Mouse (Mus musculus): Measurements from ENCODE around the gene Ucn3. TPM values are rescaled to one million over a fixed set of nuclear protein-coding genes. Genes with fewer than 3 reads are reported as not detected.
A peak's percentile ranks its signal among the peaks of the same experiment; 100 is the strongest.

Ucn3 gene
- polyA plus RNA-seq, 1 experiment = not detected

DNA sequence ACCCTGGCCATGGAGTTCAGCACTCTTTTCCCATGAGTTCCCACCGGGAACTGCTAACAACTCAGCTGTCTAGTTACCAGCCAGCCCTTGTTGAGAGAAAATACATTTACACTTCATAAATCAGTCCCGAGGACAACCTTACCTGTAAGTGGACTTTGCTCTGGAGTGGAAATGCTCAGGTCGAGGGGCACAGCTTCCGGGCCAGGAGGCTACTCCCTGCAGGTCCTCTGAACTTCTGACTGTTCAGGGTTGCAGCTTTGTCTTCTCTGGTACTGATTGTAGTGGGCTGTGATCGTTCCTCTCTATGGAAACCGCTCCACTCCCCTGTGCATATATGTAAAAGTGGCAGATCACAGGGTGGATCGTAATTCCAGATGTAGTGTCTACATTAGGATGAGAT, 450 bp downstream of the Ucn3 start:
- Histone ChIP-seq H3K9me3 (replicated peaks; ENCODE audit: control insufficient read depth, insufficient read depth, low read length, poor library complexity, severe bottlenecking) (no peaks in the 10 kb centered on the region), H3K4me1 (ENCODE audit: control insufficient read depth, insufficient read depth, low read length) (no peaks in the 10 kb centered on the region), H3K9ac (ENCODE audit: low read depth, poor library complexity, severe bottlenecking) (no peak overlapping the region), H3K27ac (ENCODE audit: insufficient read depth, low read length) (no peak overlapping the region), H3K27me3 (ENCODE audit: control insufficient read depth, insufficient read depth, low read length, poor library complexity, severe bottlenecking) (no peaks in the 10 kb centered on the region; the same call in 1 of the 2 replicates), H3K4me3 (ENCODE audit: low read depth, low read length) (no peak overlapping the region), H3K36me3 (ENCODE audit: control insufficient read depth, insufficient read depth, low read length, poor library complexity, severe bottlenecking) (no peaks in the 10 kb centered on the region)
- TF ChIP-seq POLR2A (IDR thresholded peaks at IDR 0.05; ENCODE audit: insufficient read depth, low read length) (no peak), EP300 (IDR thresholded peaks at IDR 0.05; ENCODE audit: insufficient read depth, low read depth, low read length) (no peak), CTCF (IDR thresholded peaks at IDR 0.05; ENCODE audit: low read depth, low read length) (no peak)

DNA sequence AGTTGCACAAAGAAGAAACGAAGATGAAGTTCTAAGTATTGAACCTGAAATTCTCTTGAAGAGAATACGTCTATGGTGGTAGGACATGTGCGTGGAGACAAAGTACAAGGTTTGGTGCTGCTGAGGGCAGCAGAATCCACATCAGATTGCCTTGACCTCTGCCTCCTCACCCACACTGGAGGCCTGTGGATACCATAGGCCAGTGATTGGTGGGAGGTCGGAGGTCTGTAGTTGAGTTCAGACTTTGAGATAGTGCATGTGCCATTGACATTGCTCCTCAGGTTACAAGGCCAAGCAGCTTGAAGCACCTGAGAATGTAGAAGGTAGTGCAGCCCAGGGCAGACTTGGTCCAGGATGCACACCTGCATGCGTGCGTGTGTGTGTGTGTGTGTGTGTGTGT, 19.1 kb downstream of the Ucn3 start:
- no peak overlapping the region for H3K27ac ChIP-seq (ENCODE audit: insufficient read depth, low read length)
- H3K27me3 ChIP-seq (ENCODE audit: control insufficient read depth, insufficient read depth, low read length, poor library complexity, severe bottlenecking) = no peaks in the 10 kb centered on the region; the same call in 1 of the 2 replicates
- H3K9me3 ChIP-seq (replicated peaks; ENCODE audit: control insufficient read depth, insufficient read depth, low read length, poor library complexity, severe bottlenecking) = no peaks in the 10 kb centered on the region
- no peaks in the 10 kb centered on the region for H3K4me1 ChIP-seq (ENCODE audit: control insufficient read depth, insufficient read depth, low read length)
- no peaks in the 10 kb centered on the region for H3K36me3 ChIP-seq (ENCODE audit: control insufficient read depth, insufficient read depth, low read length, poor library complexity, severe bottlenecking)
- TF ChIP-seq CTCF (IDR thresholded peaks at IDR 0.05; ENCODE audit: low read depth, low read length) (no peak), POLR2A (IDR thresholded peaks at IDR 0.05; ENCODE audit: insufficient read depth, low read length) (no peak)
- H3K9ac ChIP-seq (ENCODE audit: low read depth, poor library complexity, severe bottlenecking) = no peak overlapping the region
- H3K4me3 ChIP-seq (ENCODE audit: low read depth, low read length) = no peak overlapping the region

GRCm38 (mm10) chr13:3925632-3926031, 19.5 kb downstream of the Ucn3 start:
- Histone ChIP-seq H3K9ac (ENCODE audit: low read depth, poor library complexity, severe bottlenecking) (no peak overlapping the region), H3K4me1 (ENCODE audit: control insufficient read depth, insufficient read depth, low read length) (no peaks in the 10 kb centered on the region), H3K27ac (ENCODE audit: insufficient read depth, low read length) (no peak overlapping the region), H3K27me3 (ENCODE audit: control insufficient read depth, insufficient read depth, low read length, poor library complexity, severe bottlenecking) (no peaks in the 10 kb centered on the region; the same call in 1 of the 2 replicates), H3K4me3 (ENCODE audit: low read depth, low read length) (no peak overlapping the region), H3K36me3 (ENCODE audit: control insufficient read depth, insufficient read depth, low read length, poor library complexity, severe bottlenecking) (no peaks in the 10 kb centered on the region), H3K9me3 (replicated peaks; ENCODE audit: control insufficient read depth, insufficient read depth, low read length, poor library complexity, severe bottlenecking) (no peaks in the 10 kb centered on the region)
- TF ChIP-seq CTCF (IDR thresholded peaks at IDR 0.05; ENCODE audit: low read depth, low read length) (no peak), POLR2A (IDR thresholded peaks at IDR 0.05; ENCODE audit: insufficient read depth, low read length) (no peak), EP300 (IDR thresholded peaks at IDR 0.05; ENCODE audit: insufficient read depth, low read depth, low read length) (no peak)

DNA sequence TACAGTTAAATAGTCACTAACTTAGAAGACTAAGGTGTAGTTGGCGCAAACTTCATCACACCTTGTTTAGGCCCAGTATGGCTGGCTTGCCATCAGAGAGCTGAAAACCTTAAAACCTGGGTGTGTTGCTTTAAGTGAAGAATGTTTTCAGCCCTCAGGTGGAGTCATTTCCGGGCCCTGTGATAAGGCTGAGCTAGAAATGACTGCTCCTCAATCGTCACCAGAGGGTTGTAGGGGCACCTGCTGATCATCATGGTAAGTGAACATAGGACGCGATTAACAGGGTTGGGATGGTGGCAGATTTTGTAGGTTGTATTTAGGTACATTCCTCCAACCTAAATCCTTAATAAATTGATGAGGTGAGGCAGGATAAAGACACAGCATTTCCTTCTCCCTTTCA, 20.7 kb downstream of the Ucn3 start:
- Histone ChIP-seq H3K27me3 (ENCODE audit: control insufficient read depth, insufficient read depth, low read length, poor library complexity, severe bottlenecking) (no peaks in the 10 kb centered on the region; the same call in 1 of the 2 replicates), H3K9ac (ENCODE audit: low read depth, poor library complexity, severe bottlenecking) (no peak overlapping the region), H3K4me3 (ENCODE audit: low read depth, low read length) (no peak overlapping the region), H3K9me3 (replicated peaks; ENCODE audit: control insufficient read depth, insufficient read depth, low read length, poor library complexity, severe bottlenecking) (no peaks in the 10 kb centered on the region), H3K4me1 (ENCODE audit: control insufficient read depth, insufficient read depth, low read length) (no peaks in the 10 kb centered on the region), H3K27ac (ENCODE audit: insufficient read depth, low read length) (no peak overlapping the region), H3K36me3 (ENCODE audit: control insufficient read depth, insufficient read depth, low read length, poor library complexity, severe bottlenecking) (no peaks in the 10 kb centered on the region)
- TF ChIP-seq POLR2A (IDR thresholded peaks at IDR 0.05; ENCODE audit: insufficient read depth, low read length) (no peak), CTCF (IDR thresholded peaks at IDR 0.05; ENCODE audit: low read depth, low read length) (no peak), EP300 (IDR thresholded peaks at IDR 0.05; ENCODE audit: insufficient read depth, low read depth, low read length) (no peak)

DNA sequence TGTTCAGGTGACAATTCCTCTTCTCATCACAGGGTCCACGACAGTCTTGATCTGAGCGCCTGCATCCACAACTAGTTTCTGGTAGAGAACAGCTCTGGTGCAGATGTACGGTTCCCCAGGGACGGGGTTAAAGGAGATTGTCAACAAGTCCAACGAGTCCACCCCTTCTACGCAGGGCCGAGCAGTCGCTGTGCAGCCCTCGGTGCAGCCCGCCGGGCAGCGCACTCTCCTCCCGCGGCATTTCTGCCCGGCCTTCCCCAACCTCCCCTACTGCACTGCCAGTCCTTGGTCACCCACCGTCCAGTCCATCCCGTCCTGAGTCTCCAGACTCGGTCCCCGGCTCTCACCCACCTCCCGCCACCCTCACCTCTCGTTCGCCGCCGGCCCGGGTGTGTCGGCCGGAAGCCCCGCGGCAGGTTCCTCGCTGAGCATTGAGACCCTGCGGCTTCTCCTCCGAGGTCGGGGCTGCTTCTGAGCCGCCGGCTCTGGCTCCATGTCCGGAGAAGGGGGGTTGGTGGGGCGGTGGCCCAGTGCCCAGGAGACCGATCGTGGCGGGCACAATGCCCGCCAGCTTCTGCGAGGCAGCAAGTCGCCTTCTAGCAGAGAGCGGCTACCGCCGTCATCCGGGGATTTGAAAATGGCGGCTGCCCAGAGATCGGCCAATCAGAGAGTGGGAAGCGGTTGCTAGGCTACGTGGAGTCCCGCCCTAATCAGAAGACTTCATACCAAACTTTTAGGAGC, 27.4 kb downstream of the Ucn3 start, which contains the start of the genes Net1 and Tubal3:
Net1 (minus strand) TSS at position 650 of the 741 bp plus-strand sequence.
Tubal3 (plus strand) TSS at position 704 of the 741 bp plus-strand sequence.
- Histone ChIP-seq H3K9ac (ENCODE audit: low read depth, poor library complexity, severe bottlenecking) (peak within 1 kb of the TSS; percentile 95), H3K27ac (ENCODE audit: insufficient read depth, low read length) (no peak within 1 kb of the TSS), H3K4me1 (ENCODE audit: control insufficient read depth, insufficient read depth, low read length) (no peaks in the 10 kb centered on the region), H3K9me3 (replicated peaks; ENCODE audit: control insufficient read depth, insufficient read depth, low read length, poor library complexity, severe bottlenecking) (0 out of 2 replicates have a peak, but pooled peaks cover 4% of the 10 kb centered on the region), H3K27me3 (ENCODE audit: control insufficient read depth, insufficient read depth, low read length, poor library complexity, severe bottlenecking) (no peaks in the 10 kb centered on the region), H3K36me3 (ENCODE audit: control insufficient read depth, insufficient read depth, low read length, poor library complexity, severe bottlenecking) (no peaks in the 10 kb centered on the region), H3K4me3 (ENCODE audit: low read depth, low read length) (peak within 1 kb of the TSS; percentile 87)
- TF ChIP-seq POLR2A (IDR thresholded peaks at IDR 0.05; ENCODE audit: insufficient read depth, low read length) (peak; percentile 18), CTCF (IDR thresholded peaks at IDR 0.05; ENCODE audit: low read depth, low read length) (no peak)

GRCm38 (mm10) chr13:3913504-3913903, 31.6 kb downstream of the Ucn3 start:
- Histone ChIP-seq H3K36me3 (ENCODE audit: control insufficient read depth, insufficient read depth, low read length, poor library complexity, severe bottlenecking) (no peaks in the 10 kb centered on the region), H3K27ac (ENCODE audit: insufficient read depth, low read length) (no peak overlapping the region), H3K9ac (ENCODE audit: low read depth, poor library complexity, severe bottlenecking) (no peak overlapping the region), H3K4me3 (ENCODE audit: low read depth, low read length) (no peak overlapping the region), H3K27me3 (ENCODE audit: control insufficient read depth, insufficient read depth, low read length, poor library complexity, severe bottlenecking) (no peaks in the 10 kb centered on the region), H3K9me3 (replicated peaks; ENCODE audit: control insufficient read depth, insufficient read depth, low read length, poor library complexity, severe bottlenecking) (0 out of 2 replicates have a peak, but pooled peaks cover 4% of the 10 kb centered on the region), H3K4me1 (ENCODE audit: control insufficient read depth, insufficient read depth, low read length) (no peaks in the 10 kb centered on the region)
- TF ChIP-seq POLR2A (IDR thresholded peaks at IDR 0.05; ENCODE audit: insufficient read depth, low read length) (no peak), CTCF (IDR thresholded peaks at IDR 0.05; ENCODE audit: low read depth, low read length) (no peak), EP300 (IDR thresholded peaks at IDR 0.05; ENCODE audit: insufficient read depth, low read depth, low read length) (no peak)
